Mouse (Mus musculus): Measurements from ENCODE around the gene Lmnb2.

- TF ChIP-seq EP300 (IDR thresholded peaks at IDR 0.05) (no peak), CTCF (IDR thresholded peaks at IDR 0.05) (no peak)
These were observed 22.9 kb upstream of the Lmnb2 start for GRCm38 (mm10) chr10:80940988-80941347.

All from lung, postnatal 0 days (tissue).